Mouse (Mus musculus) liver, postnatal 0 days (tissue): ENCODE measurements around the gene Ftcd. TPM values are rescaled to one million over a fixed set of nuclear protein-coding genes. Genes with fewer than 3 reads are reported as not detected.
A peak's percentile ranks its signal among the peaks of the same experiment; 100 is the strongest.

Experiments
- ATAC-seq: fragments of 200-750 bp; cut with Nextera tagmentation; 2 replicates; pipeline ENCODE4 v1.8.0; 2017; ENCODE audit warnings: mild to moderate bottlenecking, moderate library complexity
- DNase-seq: peaks from one replicate; pipeline ENCODE4 v3.0.0-alpha.2; 2016
- H3K27ac ChIP-seq: fragments of 300-500 bp; sonication (generic); 2 replicates; pipeline ENCODE4 v1.5.1; 2014; ENCODE audit warnings: antibody characterized with exemption, moderate library complexity, mild to moderate bottlenecking, low read depth
- H3K27me3 ChIP-seq: fragments of 300-500 bp; sonication (generic); 2 replicates; pipeline ENCODE4 v1.6.1; 2014; ENCODE audit warnings: low read length, control low read depth, mixed read lengths; ENCODE audit not compliant: insufficient read depth
- H3K36me3 ChIP-seq: fragments of 300-500 bp; sonication (generic); replicated peaks from 2 replicates; pipeline ENCODE4 v1.6.1; 2014; ENCODE audit warnings: mild to moderate bottlenecking, control low read depth, low read length, moderate library complexity, mixed read lengths; ENCODE audit not compliant: insufficient read depth
- H3K4me1 ChIP-seq: fragments of 300-500 bp; sonication (generic); 2 replicates; pipeline ENCODE4 v1.6.1; 2014; ENCODE audit warnings: antibody characterized with exemption, mild to moderate bottlenecking, control low read depth; ENCODE audit not compliant: insufficient read depth
- H3K4me2 ChIP-seq: fragments of 300-500 bp; sonication (generic); 2 replicates; pipeline ENCODE4 v1.6.1; 2014; ENCODE audit warnings: low read depth, mild to moderate bottlenecking, low read length, moderate library complexity, mixed read lengths
- H3K4me3 ChIP-seq: fragments of 300-500 bp; sonication (generic); 2 replicates; pipeline ENCODE4 v1.5.1; 2014; ENCODE audit warnings: low read depth, low read length
- H3K9ac ChIP-seq: fragments of 300-500 bp; sonication (generic); replicated peaks from 2 replicates; pipeline ENCODE4 v1.6.1; 2014; ENCODE audit warnings: mild to moderate bottlenecking, moderate library complexity
- H3K9me3 ChIP-seq: fragments of 300-500 bp; sonication (generic); 2 replicates; pipeline ENCODE4 v1.6.1; 2016; ENCODE audit warnings: mild to moderate bottlenecking, control low read depth, low read length, mixed read lengths
- CTCF ChIP-seq: sonication (generic); IDR thresholded peaks from 2 replicates; pipeline ENCODE4 v1.5.1; 2016; ENCODE audit warnings: antibody characterized with exemption, low read depth
- EP300 ChIP-seq: IDR thresholded peaks from 2 replicates; pipeline ENCODE4 v1.6.1; 2016; ENCODE audit warnings: antibody characterized with exemption, low read depth, mild to moderate bottlenecking
- WGBS: fragments of 180-500 bp; shearing (Covaris S2); extraction: QIAGEN DNeasy Blood & Tissue Kit; methylation state at CpG from one replicate; pipeline ENCODE4 v1.1.7; 2014; ENCODE audit not compliant: insufficient replicate concordance; 5-methylcytosine and 5-hydroxymethylcytosine counted together
- polyA plus RNA-seq: library from polyadenylated mRNA; unstranded; fragments of >200 nt; fragmentation: Nextera tagmentation; extraction: Ambion mirVana; gene quantifications from 2 replicates; pipeline ENCODE4 v1.2.1, GENCODE M21; 2015

The Ftcd gene
- polyA plus RNA-seq: 171 TPM in 2 replicates

DNA sequence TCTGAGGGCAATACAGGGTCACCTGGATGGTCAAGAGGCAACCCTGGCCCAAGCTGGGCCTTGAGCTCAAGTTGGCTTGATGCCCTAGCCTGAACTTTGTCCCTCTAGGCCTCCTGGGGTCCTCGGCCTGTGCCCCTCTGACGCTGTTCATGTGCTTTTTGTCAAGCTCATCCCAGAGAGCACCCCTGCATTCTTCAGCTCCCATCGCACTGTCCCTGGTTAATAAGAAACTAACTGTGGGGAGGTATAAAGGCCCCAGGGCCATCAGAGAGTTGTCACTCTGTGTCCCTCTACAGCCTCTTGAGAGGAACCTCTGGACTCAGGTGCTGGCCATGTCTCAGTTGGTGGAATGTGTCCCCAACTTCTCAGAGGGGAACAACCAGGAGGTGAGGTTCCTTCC is at the start of gene Ftcd:
Ftcd (plus strand) TSS at position 275 of the 400 bp plus-strand sequence.
- Histone ChIP-seq H3K4me2 (peak within 1 kb of the TSS; percentile 58), H3K27me3 (no peaks in the 10 kb centered on the region), H3K9ac (peak within 1 kb of the TSS; percentile 51), H3K36me3 (no peaks in the 10 kb centered on the region; the same call in 1 of the 2 replicates), H3K9me3 (no peaks in the 10 kb centered on the region), H3K27ac (peak within 1 kb of the TSS; percentile 93), H3K4me3 (peak within 1 kb of the TSS; percentile 26; the same call in 1 of the 2 replicates), H3K4me1 (peaks cover 8% of the 10 kb centered on the region; the same call in 1 of the 2 replicates)
- ATAC-seq (peak; percentile 77), DNase-seq (peak; percentile 64)
- TF ChIP-seq CTCF (no peak), EP300 (no peak; the same call in 1 of the 2 replicates)
- 62% methylated on average over 3 of the region's 3 CpGs for WGBS

DNA sequence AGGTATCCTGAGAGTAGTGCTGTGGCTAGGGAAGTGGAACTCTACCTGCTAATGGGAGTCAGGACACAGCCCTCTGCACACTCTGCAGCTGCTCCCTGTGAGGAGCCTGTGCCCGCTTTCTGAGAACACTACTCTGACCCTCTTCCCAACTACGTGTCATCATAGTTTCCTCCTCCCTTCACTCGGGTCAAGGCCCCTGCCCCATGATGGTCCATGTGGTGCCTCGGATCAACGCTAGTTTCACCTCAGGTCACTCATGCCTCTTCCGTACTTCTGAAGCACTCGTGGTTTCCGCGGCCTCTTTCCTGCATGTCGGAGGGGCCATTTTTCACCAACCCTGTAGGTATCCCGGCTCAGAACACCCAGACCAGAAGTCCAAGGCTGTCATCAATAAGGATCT is 44.5 kb upstream of the Ftcd start:
- peaks cover 3% of the 10 kb centered on the region; the same call in 1 of the 2 replicates for H3K36me3 ChIP-seq
- H3K4me2 ChIP-seq: peak overlapping the region; percentile 88
- no peak for ATAC-seq
- WGBS: 1% methylated on average over 11 of the region's 11 CpGs
- TF ChIP-seq EP300 (no peak), CTCF (no peak)
- H3K9ac ChIP-seq: peak overlapping the region; percentile 21
- H3K9me3 ChIP-seq: no peaks in the 10 kb centered on the region
- H3K4me3 ChIP-seq: peak overlapping the region; percentile 61
- peak overlapping the region; percentile 79 for H3K27ac ChIP-seq
- no peak for DNase-seq
- peaks cover 20% of the 10 kb centered on the region for H3K4me1 ChIP-seq
- H3K27me3 ChIP-seq: no peaks in the 10 kb centered on the region

DNA sequence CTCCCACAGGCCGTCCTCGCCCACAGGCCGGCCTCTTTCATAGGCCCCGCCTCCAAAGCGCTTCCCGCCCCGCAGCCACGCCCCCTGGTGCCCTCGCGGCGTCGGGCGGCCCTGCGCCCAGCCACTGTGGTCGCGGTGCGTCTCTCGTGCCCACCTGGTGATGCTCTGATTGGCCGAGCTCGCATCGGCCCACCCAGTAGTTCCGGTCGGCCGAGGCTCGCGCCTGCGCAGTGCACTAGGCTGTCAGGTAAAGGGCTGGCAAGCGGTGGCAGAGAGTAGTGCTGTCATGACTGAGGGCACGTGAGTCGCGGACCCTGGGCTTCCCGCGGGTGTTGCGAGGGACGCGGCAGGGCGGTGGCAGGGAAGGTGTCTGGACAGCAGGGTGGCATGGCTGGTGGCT is 44.1 kb upstream of the Ftcd start, which contains the start of gene Lss:
Lss (plus strand) TSS at position 214 of the 400 bp plus-strand sequence.
- Histone ChIP-seq H3K4me1 (peaks cover 20% of the 10 kb centered on the region), H3K9me3 (no peaks in the 10 kb centered on the region), H3K36me3 (peaks cover 3% of the 10 kb centered on the region; the same call in 1 of the 2 replicates), H3K27ac (peak within 1 kb of the TSS; percentile 79), H3K27me3 (no peaks in the 10 kb centered on the region), H3K4me3 (peak within 1 kb of the TSS; percentile 61), H3K4me2 (peak within 1 kb of the TSS; percentile 88), H3K9ac (peak within 1 kb of the TSS; percentile 63)
- DNase-seq: peak; percentile 97
- under 1% methylated on average over 35 of the region's 37 CpGs for WGBS
- ATAC-seq: peak; percentile 99
- TF ChIP-seq CTCF (peak; percentile 43), EP300 (no peak)

DNA sequence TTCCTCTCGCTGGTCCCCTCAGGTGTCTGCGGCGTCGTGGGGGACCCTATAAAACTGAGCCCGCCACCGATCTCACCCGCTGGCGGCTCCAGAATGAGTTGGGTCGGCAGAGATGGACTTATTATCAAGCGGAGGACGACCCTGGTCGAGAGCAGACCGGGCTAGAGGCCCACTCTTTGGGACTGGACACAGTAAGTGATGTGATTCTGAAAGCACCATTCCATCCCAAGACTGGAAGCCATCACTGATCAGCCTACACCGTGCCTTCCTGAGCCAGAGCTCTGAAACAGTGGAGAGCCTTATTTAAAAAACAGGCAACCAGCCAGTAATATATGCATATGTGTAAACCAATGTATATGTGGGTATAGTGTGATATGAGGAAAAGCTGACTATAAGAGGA is 43.6 kb upstream of the Ftcd start:
- 3% methylated on average over 14 of the region's 14 CpGs for WGBS
- H3K4me2 ChIP-seq: peak overlapping the region; percentile 88
- H3K4me1 ChIP-seq: peaks cover 20% of the 10 kb centered on the region
- peak overlapping the region; percentile 63 for H3K9ac ChIP-seq
- peak overlapping the region; percentile 64 for H3K27ac ChIP-seq
- no peaks in the 10 kb centered on the region for H3K9me3 ChIP-seq
- H3K36me3 ChIP-seq: peaks cover 3% of the 10 kb centered on the region; the same call in 1 of the 2 replicates
- peak overlapping the region; percentile 61 for H3K4me3 ChIP-seq
- DNase-seq (no peak), ATAC-seq (0 out of 2 replicates have a peak, but pooled peaks have one; percentile 4)
- TF ChIP-seq CTCF: no peak
- no peak for TF ChIP-seq EP300
- no peaks in the 10 kb centered on the region for H3K27me3 ChIP-seq

DNA sequence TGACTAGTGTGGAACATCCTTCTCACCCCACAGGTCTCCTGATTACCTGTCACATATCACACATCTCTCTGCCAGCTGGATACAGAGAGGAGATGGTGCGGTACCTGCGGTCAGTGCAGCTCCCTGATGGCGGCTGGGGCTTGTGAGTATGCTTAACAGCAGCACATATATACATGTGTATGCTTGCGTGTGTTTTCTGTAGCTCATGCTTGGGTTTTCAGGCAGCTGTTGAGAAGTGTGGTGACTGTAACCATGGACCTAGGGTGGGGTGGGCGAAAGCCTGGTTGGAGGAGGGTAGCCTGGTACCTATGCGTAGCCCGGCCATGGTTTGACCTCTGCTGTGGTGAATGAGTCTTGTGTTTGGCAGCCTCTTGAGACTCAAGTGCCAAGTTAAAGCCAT is 39.9 kb upstream of the Ftcd start:
- H3K4me1 ChIP-seq: peaks cover 18% of the 10 kb centered on the region
- peaks cover 20% of the 10 kb centered on the region for H3K36me3 ChIP-seq
- no peak for TF ChIP-seq EP300
- TF ChIP-seq CTCF: no peak
- no peak overlapping the region for H3K27ac ChIP-seq
- no peaks in the 10 kb centered on the region for H3K27me3 ChIP-seq
- DNase-seq (no peak), ATAC-seq (no peak)
- no peak overlapping the region for H3K4me3 ChIP-seq
- 94% methylated on average over 7 of the region's 7 CpGs for WGBS
- no peaks in the 10 kb centered on the region for H3K9me3 ChIP-seq
- no peak overlapping the region for H3K9ac ChIP-seq
- no peak overlapping the region for H3K4me2 ChIP-seq

DNA sequence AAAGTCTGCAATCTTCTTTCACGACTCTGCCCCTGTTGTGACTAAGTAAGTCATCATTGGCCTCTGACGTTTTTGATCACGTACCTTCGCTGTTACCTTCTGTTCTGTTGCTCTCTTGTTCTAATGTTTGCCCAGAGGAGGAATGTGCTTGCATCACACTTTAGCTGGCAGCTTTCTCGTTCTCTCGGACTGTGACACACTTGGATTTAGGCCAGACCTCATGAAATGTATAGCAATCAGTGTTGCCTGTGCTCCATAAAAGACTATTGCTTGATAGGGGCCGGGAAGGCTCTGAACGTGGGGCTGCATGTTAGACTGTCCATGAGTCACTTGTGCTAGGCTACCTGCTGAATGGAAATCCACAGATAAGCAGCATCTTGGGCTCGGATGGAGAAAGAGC is 37.8 kb upstream of the Ftcd start:
- Histone ChIP-seq H3K9ac (no peak overlapping the region), H3K4me3 (no peak overlapping the region), H3K27ac (peak overlapping the region; percentile 87), H3K27me3 (no peaks in the 10 kb centered on the region), H3K4me2 (no peak overlapping the region), H3K4me1 (peaks cover 8% of the 10 kb centered on the region), H3K36me3 (peaks cover 36% of the 10 kb centered on the region), H3K9me3 (no peaks in the 10 kb centered on the region)
- peak; percentile 64 for DNase-seq
- peak; percentile 85 for TF ChIP-seq EP300
- TF ChIP-seq CTCF: no peak
- WGBS: 59% methylated on average over 9 of the region's 9 CpGs
- ATAC-seq: peak; percentile 90
